Mouse (Mus musculus): Measurements from ENCODE around the gene Prrt1. TPM values are rescaled to one million over a fixed set of nuclear protein-coding genes. Genes with fewer than 3 reads are reported as not detected.

The Prrt1 gene
- total RNA-seq, 4 experiments from 2014 or later, result 90.1 to 149 (median 116) TPM

DNA sequence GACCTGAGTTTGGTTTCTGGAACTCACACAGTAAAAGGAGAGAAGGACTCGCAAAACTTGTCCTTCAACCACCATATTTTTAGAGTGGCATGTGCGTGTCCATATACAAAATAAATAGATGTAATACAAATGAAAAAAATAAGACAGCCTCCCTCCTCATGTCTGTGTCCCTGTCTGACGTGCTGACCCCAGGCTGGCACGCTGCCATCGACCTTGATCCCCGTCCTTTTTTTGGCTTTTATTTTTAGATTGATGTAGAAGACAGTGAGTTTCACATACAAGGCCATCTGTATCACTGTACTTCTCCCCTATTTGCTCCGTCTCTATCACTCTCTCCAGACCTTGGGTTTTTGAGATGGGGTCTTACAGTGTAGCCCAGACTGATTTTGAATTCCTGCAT, 35.1 kb downstream of the Prrt1 start:
- DNase-seq (ENCODE audit: low spot score in 2 of 2), result no peak

GRCm38 (mm10) chr17:34670235-34670634, 40.9 kb downstream of the Prrt1 start, which contains the start of gene Tnxb:
Tnxb (plus strand) TSS chr17:34670535.
- no peak for DNase-seq (ENCODE audit: low spot score in 2 of 2)

GRCm38 (mm10) chr17:34671151-34672066, 42.1 kb downstream of the Prrt1 start:
- DNase-seq (ENCODE audit: low spot score in 2 of 2), result no peak

- DNase-seq (ENCODE audit: low spot score in 2 of 2), result no peak
These were observed 43.0 kb downstream of the Prrt1 start for GRCm38 (mm10) chr17:34672246-34672792.

DNA sequence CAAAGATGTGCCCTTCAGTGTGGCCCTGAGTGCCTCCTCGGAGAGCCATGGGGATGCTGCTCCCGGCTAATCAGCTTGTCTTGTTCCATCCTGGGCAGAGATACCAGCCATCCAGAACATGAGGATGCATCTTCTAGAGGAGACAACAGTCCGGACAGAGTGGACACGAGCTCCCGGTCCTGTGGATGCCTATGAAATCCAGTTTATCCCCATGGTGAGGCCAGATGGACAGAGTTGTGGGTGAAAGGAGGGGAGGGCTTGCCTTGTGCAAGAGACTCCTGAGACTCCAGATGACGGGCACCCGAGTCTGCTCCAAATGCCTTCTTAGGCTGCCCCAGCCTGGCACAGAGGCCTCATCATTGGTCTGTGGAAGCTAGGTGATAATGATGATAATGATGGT, 43.8 kb downstream of the Prrt1 start:
- DNase-seq (ENCODE audit: low spot score in 2 of 2), result no peak

DNA sequence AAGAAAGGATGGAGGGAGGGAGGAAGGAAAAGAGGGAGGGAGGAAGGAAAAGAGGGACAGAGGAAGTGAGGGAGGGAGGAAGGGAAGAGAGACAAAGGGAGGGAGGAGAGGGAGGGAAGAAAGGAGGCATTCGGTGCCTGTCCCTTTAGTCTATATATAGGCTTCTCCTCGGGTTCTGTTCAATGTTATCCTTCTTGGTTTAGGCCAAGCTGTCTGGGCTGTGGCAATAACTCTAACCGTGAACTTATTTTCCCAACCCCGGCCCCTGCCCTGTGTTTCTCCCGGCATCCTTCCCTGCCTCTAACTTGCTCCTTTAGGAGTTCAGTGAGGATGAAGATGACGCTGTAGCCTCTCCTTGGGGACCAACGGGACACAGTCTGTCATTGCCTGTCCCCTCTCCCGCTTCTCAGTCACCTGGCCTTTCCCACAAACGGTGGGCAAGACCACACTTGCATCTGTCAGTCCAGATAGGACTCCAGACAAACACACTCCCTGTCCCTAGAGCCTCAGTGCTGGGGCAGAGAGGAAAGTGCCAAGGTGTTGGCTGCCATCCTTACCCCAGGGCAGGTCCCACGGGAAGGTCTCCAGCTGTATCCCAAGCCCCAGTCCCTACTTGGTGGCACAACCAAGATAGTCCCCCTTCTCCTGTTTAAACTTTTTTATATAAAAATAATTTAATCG, 45.3 kb downstream of the Prrt1 start:
- DNase-seq (ENCODE audit: low spot score in 2 of 2), result no peak

DNA sequence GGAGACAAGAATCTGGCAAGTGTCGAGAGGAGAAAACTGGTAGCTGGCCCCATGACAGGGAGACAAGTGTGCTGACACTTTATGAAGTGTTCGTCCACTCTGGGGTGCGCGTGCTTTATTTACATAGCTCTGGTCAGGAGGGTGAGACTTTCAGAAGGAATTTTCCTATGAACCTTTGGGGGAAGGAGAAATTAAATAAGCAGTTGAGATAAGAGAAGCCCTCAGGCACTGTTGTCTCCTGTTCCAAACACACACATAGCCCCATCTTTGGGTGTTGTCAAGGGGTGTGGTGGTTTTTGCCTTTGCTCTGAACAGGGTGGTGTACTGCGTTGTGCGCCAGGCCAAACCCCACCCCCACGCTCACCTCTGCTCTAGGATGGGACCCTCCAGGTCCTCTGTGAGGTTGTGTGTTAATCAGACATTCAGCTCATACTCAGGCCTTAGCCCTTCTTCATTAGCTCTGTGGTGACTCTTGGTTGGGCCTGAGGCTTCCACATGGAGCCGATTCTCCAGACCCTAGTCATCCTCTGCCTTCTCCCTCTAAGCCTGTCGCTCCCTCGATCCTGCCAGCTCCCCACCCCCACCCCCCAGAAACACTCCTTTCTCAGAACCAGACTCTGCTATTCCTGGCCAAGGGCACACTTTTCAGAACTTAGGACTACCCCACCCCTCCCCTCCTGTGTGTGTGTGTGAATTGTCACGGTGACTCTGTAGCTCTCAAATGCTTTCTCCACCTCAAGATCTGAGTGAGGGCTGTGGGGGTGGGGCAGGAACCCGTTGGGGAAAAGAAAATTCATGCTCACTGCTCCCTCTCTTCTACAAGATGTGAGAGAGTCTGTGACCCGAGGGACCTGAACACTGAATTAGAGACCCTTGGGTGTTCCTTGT, 46.1 kb downstream of the Prrt1 start:
- DNase-seq (ENCODE audit: low spot score in 2 of 2), result no peak

DNA sequence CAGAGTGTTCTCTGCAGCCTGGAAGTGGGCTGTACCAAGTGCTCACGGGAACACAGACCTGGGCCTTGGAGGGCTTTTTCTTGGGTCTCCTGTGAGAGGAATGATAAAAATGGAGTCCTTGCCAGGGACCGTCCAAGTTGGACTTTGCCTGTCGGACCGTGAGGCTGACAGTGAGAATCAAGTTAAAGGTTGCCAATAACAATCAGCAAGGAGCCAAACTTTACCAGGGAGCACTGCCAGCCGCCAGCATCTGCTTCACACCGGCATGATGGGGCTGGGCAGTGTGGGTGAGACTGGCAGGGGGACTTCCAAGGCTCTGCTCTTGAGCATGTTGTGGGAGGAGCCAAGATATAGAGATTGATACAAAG, 46.7 kb downstream of the Prrt1 start:
- no peak for DNase-seq (ENCODE audit: low spot score in 2 of 2)

- DNase-seq (ENCODE audit: low spot score in 2 of 2), result no peak
These were observed 47.3 kb downstream of the Prrt1 start for GRCm38 (mm10) chr17:34676671-34677070.

DNA sequence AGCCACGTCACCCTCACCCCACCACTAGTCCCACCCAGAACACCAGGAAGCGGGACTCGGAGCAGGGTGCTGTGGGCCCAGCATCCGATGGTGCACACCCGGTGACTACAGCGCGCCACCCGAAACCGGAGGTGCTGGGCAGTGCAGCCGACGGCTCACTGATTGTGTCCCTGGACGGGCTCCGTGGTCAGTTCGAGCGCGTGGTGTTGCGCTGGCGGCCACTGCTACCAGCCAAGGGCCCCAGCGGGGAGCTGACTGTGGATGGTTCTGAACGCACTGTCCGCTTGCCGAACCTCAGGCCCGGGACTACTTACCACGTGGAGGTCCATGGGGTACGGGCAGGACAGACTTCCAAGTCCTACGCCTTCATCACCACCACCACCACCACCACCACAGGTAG, 50.9 kb downstream of the Prrt1 start:
- no peak for DNase-seq (ENCODE audit: low spot score in 2 of 2)

DNA sequence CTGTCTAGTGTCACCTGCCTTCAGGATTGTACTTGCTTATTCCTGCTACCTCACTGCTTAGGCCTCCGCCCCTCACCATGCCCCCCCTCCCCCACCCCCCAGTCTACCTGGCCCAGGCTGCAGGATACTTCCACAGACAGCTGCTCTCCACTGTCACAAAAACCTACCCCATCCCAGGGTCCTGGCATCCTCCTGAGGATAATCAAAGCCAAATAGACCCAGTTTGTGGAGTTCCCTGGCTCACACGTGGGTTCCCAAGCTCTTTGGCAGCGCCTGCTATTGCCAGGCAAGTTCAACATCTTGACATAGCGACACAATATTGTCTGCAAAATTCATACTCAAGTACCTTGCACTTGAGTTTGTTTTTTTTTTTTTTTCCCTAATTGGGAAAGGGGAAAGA, 51.3 kb downstream of the Prrt1 start:
- DNase-seq (ENCODE audit: low spot score in 2 of 2), result no peak

DNA sequence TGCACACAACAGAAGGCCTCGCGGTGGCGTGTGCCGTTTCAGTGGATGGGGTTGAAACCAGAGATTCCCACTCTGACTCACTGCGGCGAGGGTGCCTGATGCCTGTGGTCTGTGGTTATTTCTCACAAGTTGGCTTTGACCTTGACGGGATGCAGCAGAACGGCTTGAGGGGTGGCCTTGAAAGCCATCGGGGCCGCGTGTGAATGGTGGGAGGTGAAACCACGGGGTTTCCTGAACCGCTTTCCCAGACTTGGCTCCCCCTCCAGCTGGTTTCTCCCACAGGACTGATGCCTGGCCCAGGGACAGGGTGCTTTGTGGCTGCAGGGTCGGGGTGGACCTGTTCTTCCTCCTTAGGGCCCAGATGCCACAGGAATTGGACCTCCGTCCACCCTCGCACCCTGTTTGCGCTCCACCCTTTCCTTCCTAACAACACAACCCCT, 51.8 kb downstream of the Prrt1 start:
- DNase-seq (ENCODE audit: low spot score in 2 of 2), result no peak

GRCm38 (mm10) chr17:34681881-34682536, 52.7 kb downstream of the Prrt1 start:
- DNase-seq (ENCODE audit: low spot score in 2 of 2), result no peak

Other genes starting within 250 kb of the Prrt1 start
- gene BC051142, start 230.7 kb upstream of the Prrt1 start, total RNA-seq (2022), result 1 to 10 TPM; 3.3 to 5.1 (median 4.3) TPM
- not detected for gene Btnl4, start 152.2 kb upstream of the Prrt1 start, total RNA-seq (2022)
- gene Btnl6, start 112.2 kb upstream of the Prrt1 start, total RNA-seq (2022), result not detected
- gene Notch4, start 65.3 kb upstream of the Prrt1 start, total RNA-seq (2022), result 10 to 100 TPM in 1 of 4 experiments, 1 to 10 TPM in 3; 9.4 to 13.0 (median 9.6) TPM
- 1 to 10 TPM; 2.1 to 4.2 (median 3.4) TPM for gene Gpsm3, start 39.7 kb upstream of the Prrt1 start, total RNA-seq (2022)
- 10 to 100 TPM; 59.5 to 66.5 (median 62.6) TPM for gene Pbx2, start 38.3 kb upstream of the Prrt1 start, total RNA-seq (2022)
- under 1 TPM; 0.39 to 0.83 (median 0.54) TPM for gene Ager, start 31.7 kb upstream of the Prrt1 start, total RNA-seq (2022)
- 10 to 100 TPM; 73.3 to 77.6 (median 76.0) TPM for gene Rnf5, start 25.8 kb upstream of the Prrt1 start, total RNA-seq (2022)
- gene Agpat1, start 25.3 kb upstream of the Prrt1 start, total RNA-seq (2022), result 100 to 1,000 TPM; 150 to 164 (median 155) TPM
- gene Egfl8, start 13.6 kb upstream of the Prrt1 start, total RNA-seq (2022), result 1 to 10 TPM; 3.0 to 4.9 (median 3.4) TPM
- gene Ppt2, start 1.0 kb upstream of the Prrt1 start, total RNA-seq (2022), result 10 to 100 TPM; 38.1 to 48.6 (median 45.4) TPM
- gene Fkbpl, start 15.2 kb downstream of the Prrt1 start, total RNA-seq (2022), result 10 to 100 TPM; 12.5 to 16.7 (median 14.8) TPM
- 10 to 100 TPM; 46.3 to 56.8 (median 53.7) TPM for gene Atf6b, start 17.6 kb downstream of the Prrt1 start, total RNA-seq (2022)
- 1 to 10 TPM; 2.5 to 3.1 (median 2.8) TPM for gene Tnxb, start 41.0 kb downstream of the Prrt1 start, total RNA-seq (2022)
- 100 to 1,000 TPM in 2 of 4 experiments, 10 to 100 TPM in 2; 27.2 to 188 (median 81.4) TPM for gene C4b, start 114.3 kb downstream of the Prrt1 start, total RNA-seq (2022)
- gene Cyp21a1, start 175.0 kb downstream of the Prrt1 start, total RNA-seq (2022), result 1 to 10 TPM in 2 of 4 experiments, not detected in 2; 3.1 to 3.7 TPM
- 10 to 100 TPM; 45.3 to 49.5 (median 47.7) TPM for gene Stk19, start 207.4 kb downstream of the Prrt1 start, total RNA-seq (2022)
- gene Dxo, start 207.5 kb downstream of the Prrt1 start, total RNA-seq (2022), result 10 to 100 TPM; 31.8 to 37.2 (median 34.0) TPM
- 10 to 100 TPM; 61.1 to 73.1 (median 67.3) TPM for gene Skiv2l, start 220.7 kb downstream of the Prrt1 start, total RNA-seq (2022)
- gene Nelfe, start 220.9 kb downstream of the Prrt1 start, total RNA-seq (2022), result 10 to 100 TPM; 34.8 to 38.3 (median 37.2) TPM
- under 1 TPM in 1 of 4 experiments, not detected in 3; 0.43 TPM for gene Cfb, start 233.0 kb downstream of the Prrt1 start, total RNA-seq (2022)
- 1 to 10 TPM; 8.3 to 9.1 (median 9.0) TPM for gene Zbtb12, start 249.9 kb downstream of the Prrt1 start, total RNA-seq (2022)